Comparison of ENCODE assay signal across 15 mouse cellular contexts in the genomic region with DNA sequence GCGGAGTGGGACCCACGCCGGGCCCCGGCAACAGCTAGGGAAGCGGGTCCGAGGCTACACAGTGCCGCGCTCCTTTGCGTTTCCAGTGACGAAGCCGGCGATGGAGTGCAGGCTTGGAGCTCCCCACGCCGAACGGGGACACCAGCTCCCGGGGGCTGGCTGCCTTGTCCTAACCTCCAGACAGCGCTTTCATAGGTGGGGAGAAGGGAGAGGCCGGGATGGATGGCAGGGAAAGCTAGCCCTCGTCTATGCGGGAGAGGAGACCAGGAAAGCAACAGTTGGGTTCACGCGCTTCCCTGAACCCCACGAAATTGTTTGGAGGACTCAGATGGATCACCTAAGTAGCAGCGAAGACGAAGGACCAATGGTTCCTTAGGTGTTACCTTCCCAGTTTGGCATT. TPM values are rescaled to one million over a fixed set of nuclear protein-coding genes. Genes with fewer than 3 reads are reported as not detected.
DNase-seq lines count a peak whose midpoint lies in the region; ATAC-seq lines count a peak whose summit lies in the region.
"Had no signal": no experiment of that assay in that cellular context is flagged by ENCODE, and none has a peak within 500 bp of the region (broad histone marks: within the 10 kb centered on the region; RNA-seq: fewer than 3 reads in every experiment).

No protein-coding gene starts in this region.

- peaks cover 67% of the 10 kb centered on the region for H3K27me3 ChIP-seq in heart, embryonic 15.5 days
- H3K27me3 ChIP-seq in midbrain, embryonic 11.5 days (ENCODE audit: control insufficient read depth, insufficient read depth, low read length), result peaks cover 74% of the 10 kb centered on the region
- H3K27me3 ChIP-seq in midbrain, embryonic 16.5 days (ENCODE audit: control insufficient read depth, insufficient read depth, low read depth, low read length), result peaks cover 55% of the 10 kb centered on the region
- H3K27me3 ChIP-seq in limb, embryonic 10.5 days (ENCODE audit: low read depth, poor library complexity, severe bottlenecking), result peaks cover 95% of the 10 kb centered on the region

- peak overlapping the region; percentile 48 for H3K4me2 ChIP-seq in heart, embryonic 15.5 days
- H3K4me2 ChIP-seq in midbrain, embryonic 11.5 days, result no peak overlapping the region
- H3K4me2 ChIP-seq in midbrain, embryonic 16.5 days (ENCODE audit: low read length), result no peak overlapping the region
- H3K4me2 ChIP-seq: forebrain, embryonic 15.5 days; liver, embryonic 13.5 days had no signal

- no peak for ATAC-seq in heart, embryonic 15.5 days (replicated peaks; ENCODE audit: insufficient number of reproducible peaks, insufficient read depth, low FRiP score, low read depth)
- ATAC-seq in midbrain, embryonic 11.5 days (ENCODE audit: low FRiP score), result no peak
- ATAC-seq in midbrain, embryonic 16.5 days, result no peak
- ATAC-seq in CD4-positive, CD25-positive, alpha-beta regulatory T cell, adult 4 months, result no peak

- no peak overlapping the region for H3K27ac ChIP-seq in heart, embryonic 15.5 days
- no peak overlapping the region for H3K27ac ChIP-seq in midbrain, embryonic 11.5 days (ENCODE audit: low read depth, low read length)
- no peak overlapping the region for H3K27ac ChIP-seq in midbrain, embryonic 16.5 days (ENCODE audit: low read length)
- peak overlapping the region; percentile 71 for H3K27ac ChIP-seq in limb, embryonic 10.5 days
- H3K27ac ChIP-seq: forebrain, embryonic 15.5 days; layer of hippocampus, adult 2 months; liver, embryonic 13.5 days had no signal

- peak overlapping the region; percentile 34 for H3K9ac ChIP-seq in heart, embryonic 15.5 days
- no peak overlapping the region for H3K9ac ChIP-seq in midbrain, embryonic 11.5 days (ENCODE audit: low read length)
- no peak overlapping the region for H3K9ac ChIP-seq in midbrain, embryonic 16.5 days (ENCODE audit: low read depth, low read length)
- H3K9ac ChIP-seq: forebrain, embryonic 15.5 days; liver, embryonic 13.5 days had no signal

- no peak for DNase-seq in heart, postnatal 14 days
- peak; percentile 95 for DNase-seq in midbrain, embryonic 11.5 days (ENCODE audit: low spot score, missing footprints)
- peak; percentile 66 for DNase-seq in limb, embryonic 10.5 days (ENCODE audit: low spot score)
- no peak for DNase-seq in MN1 (ENCODE audit: low spot score)
- DNase-seq in spleen, postnatal 36 days (ENCODE audit: low spot score in 2 of 2), result no peak
- DNase-seq: liver, embryonic 13.5 days had no signal

- no peaks in the 10 kb centered on the region for H3K9me3 ChIP-seq in heart, embryonic 15.5 days (replicated peaks)
- H3K9me3 ChIP-seq in midbrain, embryonic 11.5 days (ENCODE audit: control insufficient read depth, low read length), result no peaks in the 10 kb centered on the region; the same call in 1 of the 2 replicates
- H3K9me3 ChIP-seq in midbrain, embryonic 16.5 days (replicated peaks; ENCODE audit: control insufficient read depth, low read length, poor library complexity, severe bottlenecking), result no peaks in the 10 kb centered on the region; the same call in 1 of the 2 replicates
- H3K9me3 ChIP-seq in limb, embryonic 10.5 days (replicated peaks), result no peaks in the 10 kb centered on the region
- H3K9me3 ChIP-seq: forebrain, embryonic 15.5 days; liver, embryonic 13.5 days had no signal

- H3K4me3 ChIP-seq in heart, embryonic 15.5 days, result peak overlapping the region; percentile 29
- no peak overlapping the region for H3K4me3 ChIP-seq in midbrain, embryonic 11.5 days (ENCODE audit: low read depth, low read length)
- no peak overlapping the region for H3K4me3 ChIP-seq in midbrain, embryonic 16.5 days (ENCODE audit: low read depth, low read length)
- H3K4me3 ChIP-seq in limb, embryonic 10.5 days, result peak overlapping the region; percentile 29
- H3K4me3 ChIP-seq: forebrain, embryonic 15.5 days; layer of hippocampus, adult 2 months; liver, embryonic 13.5 days had no signal

- peaks cover 28% of the 10 kb centered on the region for H3K4me1 ChIP-seq in heart, embryonic 15.5 days (replicated peaks)
- H3K4me1 ChIP-seq in midbrain, embryonic 11.5 days (ENCODE audit: control insufficient read depth, insufficient read depth, low read length), result peaks cover 14% of the 10 kb centered on the region
- peaks cover 5% of the 10 kb centered on the region; the same call in 1 of the 2 replicates for H3K4me1 ChIP-seq in midbrain, embryonic 16.5 days (ENCODE audit: control insufficient read depth, insufficient read depth, low read length)
- peaks cover 52% of the 10 kb centered on the region for H3K4me1 ChIP-seq in limb, embryonic 10.5 days

- H3K36me3 ChIP-seq in heart, embryonic 15.5 days, result no peaks in the 10 kb centered on the region
- H3K36me3 ChIP-seq in midbrain, embryonic 11.5 days (ENCODE audit: control insufficient read depth, insufficient read depth, low read length), result no peaks in the 10 kb centered on the region
- H3K36me3 ChIP-seq in midbrain, embryonic 16.5 days (ENCODE audit: control insufficient read depth, insufficient read depth, low read length), result no peaks in the 10 kb centered on the region
- H3K36me3 ChIP-seq in limb, embryonic 10.5 days, result no peaks in the 10 kb centered on the region
- H3K36me3 ChIP-seq: forebrain, embryonic 15.5 days; liver, embryonic 13.5 days had no signal

- WGBS in heart, embryonic 15.5 days, result 4% methylated on average over 25 of the region's 25 CpGs
- WGBS in midbrain, embryonic 11.5 days, result under 1% methylated on average over 25 of the region's 25 CpGs
- WGBS in midbrain, embryonic 16.5 days, result under 1% methylated on average over 25 of the region's 25 CpGs
- under 1% methylated on average over 25 of the region's 25 CpGs for WGBS in limb, embryonic 10.5 days

- intact Hi-C loops in heart, postnatal 14 days (cut with DNase I), result no loop called here

RNA-seq across cellular contexts. Expression of a gene that starts 0.8 kb away (rescaled TPM):
- 6.4 and 8.5 TPM in 2 replicates for polyA plus RNA-seq in heart, embryonic 15.5 days (2015; fragmentation: Nextera tagmentation; extraction: Ambion mirVana)
- total RNA-seq in heart, postnatal 14 days (2021), result 1 to 10 TPM; 2.4 to 2.6 TPM
- polyA plus RNA-seq in midbrain, embryonic 11.5 days (2014; fragmentation: Nextera tagmentation; extraction: Ambion mirVana), result 7.0 and 7.1 TPM in 2 replicates
- polyA plus RNA-seq in midbrain, embryonic 16.5 days (2015; fragmentation: Nextera tagmentation; extraction: Ambion mirVana), result 1.7 and 2.0 TPM in 2 replicates
- 2.3 and 3.3 TPM in 2 replicates for polyA plus RNA-seq in limb, embryonic 10.5 days (2016; fragmentation: Nextera tagmentation; extraction: Ambion mirVana)
- polyA plus RNA-seq in CD4-positive, CD25-positive, alpha-beta regulatory T cell, adult 4 months (2017; shearing (Covaris generic)), result not detected
- total RNA-seq: CH12.LX; granulocyte monocyte progenitor cell, adult 5-6 weeks; megakaryocyte progenitor cell, adult 5-6 weeks had no signal

RNA-seq across cellular contexts. Expression of a gene that starts 6.9 kb away (rescaled TPM):
- polyA plus RNA-seq in heart, embryonic 15.5 days (2015; fragmentation: Nextera tagmentation; extraction: Ambion mirVana), result 29.7 and 38.2 TPM in 2 replicates
- 10 to 100 TPM; 13.5 to 17.3 TPM for total RNA-seq in heart, postnatal 14 days (2021)
- polyA plus RNA-seq in midbrain, embryonic 11.5 days (2014; fragmentation: Nextera tagmentation; extraction: Ambion mirVana), result 47.4 and 50.4 TPM in 2 replicates
- 52.3 and 53.0 TPM in 2 replicates for polyA plus RNA-seq in midbrain, embryonic 16.5 days (2015; fragmentation: Nextera tagmentation; extraction: Ambion mirVana)
- 58.5 and 67.6 TPM in 2 replicates for polyA plus RNA-seq in limb, embryonic 10.5 days (2016; fragmentation: Nextera tagmentation; extraction: Ambion mirVana)
- polyA plus RNA-seq in CD4-positive, CD25-positive, alpha-beta regulatory T cell, adult 4 months (2017; shearing (Covaris generic)), result 10 to 100 TPM; 19.7 to 36.8 TPM

RNA-seq across cellular contexts. Expression of a gene that starts 12.6 kb away (rescaled TPM):
- polyA plus RNA-seq in heart, embryonic 15.5 days (2015; fragmentation: Nextera tagmentation; extraction: Ambion mirVana), result 0.34 and 0.94 TPM in 2 replicates
- under 1 TPM; 0.12 to 0.17 TPM for total RNA-seq in heart, postnatal 14 days (2021)
- polyA plus RNA-seq in midbrain, embryonic 11.5 days (2014; fragmentation: Nextera tagmentation; extraction: Ambion mirVana), result 0.46 and 0.79 TPM in 2 replicates
- polyA plus RNA-seq in midbrain, embryonic 16.5 days (2015; fragmentation: Nextera tagmentation; extraction: Ambion mirVana), result 0.06 TPM in 1 of 2 replicates, not detected in the other
- 0.13 and 0.15 TPM in 2 replicates for polyA plus RNA-seq in limb, embryonic 10.5 days (2016; fragmentation: Nextera tagmentation; extraction: Ambion mirVana)
- polyA plus RNA-seq in CD4-positive, CD25-positive, alpha-beta regulatory T cell, adult 4 months (2017; shearing (Covaris generic)), result not detected
- total RNA-seq: granulocyte monocyte progenitor cell, adult 5-6 weeks; megakaryocyte progenitor cell, adult 5-6 weeks had no signal
- polyA plus RNA-seq: neural tube, embryonic 14.5 days had no signal

RNA-seq across cellular contexts. Expression of a gene that starts 30.9 kb away (rescaled TPM):
- 3.3 and 9.6 TPM in 2 replicates for polyA plus RNA-seq in heart, embryonic 15.5 days (2015; fragmentation: Nextera tagmentation; extraction: Ambion mirVana)
- total RNA-seq in heart, postnatal 14 days (2021), result under 1 TPM; 0.17 to 0.22 TPM
- 0.17 and 0.20 TPM in 2 replicates for polyA plus RNA-seq in midbrain, embryonic 11.5 days (2014; fragmentation: Nextera tagmentation; extraction: Ambion mirVana)
- 0.91 and 1.1 TPM in 2 replicates for polyA plus RNA-seq in midbrain, embryonic 16.5 days (2015; fragmentation: Nextera tagmentation; extraction: Ambion mirVana)
- 0.48 and 4.4 TPM in 2 replicates for polyA plus RNA-seq in limb, embryonic 10.5 days (2016; fragmentation: Nextera tagmentation; extraction: Ambion mirVana)
- under 1 TPM in 1 of 2 experiments, not detected in 1; 0.22 TPM for polyA plus RNA-seq in CD4-positive, CD25-positive, alpha-beta regulatory T cell, adult 4 months (2017; shearing (Covaris generic))
- total RNA-seq: CH12.LX; granulocyte monocyte progenitor cell, adult 5-6 weeks; megakaryocyte progenitor cell, adult 5-6 weeks had no signal

Comparison
In these comparisons a context has a peak if more than half of its experiments do, and no peak if none do; other contexts are left out.
1. H3K4me3 ChIP-seq: peak in heart, embryonic 15.5 days (single experiment) and limb, embryonic 10.5 days (single experiment); none in midbrain, embryonic 11.5 days (single experiment) and midbrain, embryonic 16.5 days (single experiment).
2. DNase-seq: peak in midbrain, embryonic 11.5 days (single experiment) and limb, embryonic 10.5 days (single experiment); none in heart, postnatal 14 days (0 of 2), MN1 (single experiment) and spleen, postnatal 36 days (0 of 2).